Comparison of ENCODE assay signal across 8 mouse cellular contexts in genomic region chr4:21766863-21767304, GRCm38 (mm10). TPM values are rescaled to one million over a fixed set of nuclear protein-coding genes. Genes with fewer than 3 reads are reported as not detected.
DNase-seq lines count a peak whose midpoint lies in the region; ATAC-seq and TF ChIP-seq lines count a peak whose summit lies in the region.

Usp45 (plus strand) TSS chr4:21767156.
Tstd3 (minus strand) TSS chr4:21767212.

- H3K4me2 ChIP-seq in intestine, postnatal 0 days (replicated peaks; ENCODE audit: low read depth) = peak within 1 kb of the TSS; percentile 72

- peak; percentile 55; the same call in 1 of the 2 replicates for ATAC-seq in intestine, postnatal 0 days

- H3K36me3 ChIP-seq in intestine, postnatal 0 days (ENCODE audit: control insufficient read depth, insufficient read depth) = no peaks in the 10 kb centered on the region
- peaks cover 4% of the 10 kb centered on the region; the same call in 1 of the 2 replicates for H3K36me3 ChIP-seq in midbrain, embryonic 10.5 days

- TF ChIP-seq CTCF in intestine, postnatal 0 days (IDR thresholded peaks at IDR 0.05; ENCODE audit: low read depth) = peak; percentile 90

- no peaks in the 10 kb centered on the region for H3K9me3 ChIP-seq in intestine, postnatal 0 days (ENCODE audit: control insufficient read depth)
- H3K9me3 ChIP-seq in midbrain, embryonic 10.5 days (replicated peaks) = no peaks in the 10 kb centered on the region

- under 1% methylated on average over 17 of the region's 17 CpGs for WGBS in intestine, postnatal 0 days
- WGBS in midbrain, embryonic 10.5 days = 2% methylated on average over 17 of the region's 17 CpGs

- peak within 1 kb of the TSS; percentile 52 for H3K9ac ChIP-seq in intestine, postnatal 0 days (ENCODE audit: low read depth, low read length)

- H3K4me3 ChIP-seq in intestine, postnatal 0 days (ENCODE audit: low read depth, low read length) = peak within 1 kb of the TSS; percentile 72
- peak within 1 kb of the TSS; percentile 66 for H3K4me3 ChIP-seq in midbrain, embryonic 10.5 days

- peak; percentile 59 for DNase-seq in adrenal gland, adult 8-10 months
- DNase-seq in embryo, embryonic 9.5 days (ENCODE audit: extremely low spot score) = peak; percentile 80
- DNase-seq in gastrocnemius, postnatal 4 days (ENCODE audit: low spot score in 2 of 2) = peak; percentile 52 to 79
- peak; percentile 82 to 84 for DNase-seq in left cerebral cortex, postnatal 36 days (ENCODE audit: low spot score in 2 of 2)
- DNase-seq in midbrain, embryonic 10.5 days (ENCODE audit: low spot score) = peak; percentile 82
- peak; percentile 76 for DNase-seq in right cerebral cortex, postnatal 4 days
- peak; percentile 70 for DNase-seq in yolk sac, embryonic 10.5 days (ENCODE audit: low spot score)

- intact Hi-C loops in left cerebral cortex, postnatal 36 days (cut with DNase I) = no loop called here

- no peak within 1 kb of the TSS for H3K27ac ChIP-seq in intestine, postnatal 0 days (ENCODE audit: low read depth, low read length)
- peak within 1 kb of the TSS; percentile 81 for H3K27ac ChIP-seq in midbrain, embryonic 10.5 days (replicated peaks)

- H3K27me3 ChIP-seq in intestine, postnatal 0 days (replicated peaks; ENCODE audit: control insufficient read depth, insufficient read depth, low read length) = no peaks in the 10 kb centered on the region
- H3K27me3 ChIP-seq in midbrain, embryonic 10.5 days (ENCODE audit: low read depth, poor library complexity, severe bottlenecking) = no peaks in the 10 kb centered on the region

- peaks cover 5% of the 10 kb centered on the region; the same call in 1 of the 2 replicates for H3K4me1 ChIP-seq in intestine, postnatal 0 days (replicated peaks; ENCODE audit: control insufficient read depth, insufficient read depth, low read length)
- peaks cover 9% of the 10 kb centered on the region for H3K4me1 ChIP-seq in midbrain, embryonic 10.5 days

RNA-seq across cellular contexts. Expression of gene Usp45, which starts in this region (rescaled TPM):
- 10 to 100 TPM; 20.7 to 32.5 (median 25.3) TPM for total RNA-seq in adrenal gland, adult 8-10 months (2022)
- 10 to 100 TPM; 14.1 to 18.6 TPM for total RNA-seq in gastrocnemius, postnatal 4 days (2021)
- 3.4 and 3.7 TPM in 2 replicates for polyA plus RNA-seq in intestine, postnatal 0 days (2015; fragmentation: Nextera tagmentation; extraction: Ambion mirVana)
- total RNA-seq in left cerebral cortex, postnatal 36 days (2021) = 10 to 100 TPM; 49.4 to 54.4 TPM
- 10.5 and 10.9 TPM in 2 replicates for polyA plus RNA-seq in midbrain, embryonic 10.5 days (2016; fragmentation: Nextera tagmentation; extraction: Ambion mirVana)

RNA-seq across cellular contexts. Expression of gene Tstd3, which starts in this region (rescaled TPM):
- 10 to 100 TPM in 2 of 4 experiments, 1 to 10 TPM in 2; 7.7 to 14.2 (median 9.8) TPM for total RNA-seq in adrenal gland, adult 8-10 months (2022)
- total RNA-seq in gastrocnemius, postnatal 4 days (2021) = 1 to 10 TPM; 7.3 to 9.5 TPM
- polyA plus RNA-seq in intestine, postnatal 0 days (2015; fragmentation: Nextera tagmentation; extraction: Ambion mirVana) = 21.1 and 21.3 TPM in 2 replicates
- 10 to 100 TPM; 21.1 to 23.1 TPM for total RNA-seq in left cerebral cortex, postnatal 36 days (2021)
- polyA plus RNA-seq in midbrain, embryonic 10.5 days (2016; fragmentation: Nextera tagmentation; extraction: Ambion mirVana) = 27.3 and 29.3 TPM in 2 replicates
